In genomic region chr6:117237096-117237495, GRCm38 (mm10) we compare ENCODE assay signal across 26 mouse cellular contexts.
DNase-seq lines count a peak whose midpoint lies in the region; ATAC-seq and TF ChIP-seq lines count a peak whose summit lies in the region.
"Had no signal": no experiment of that assay in that cellular context is flagged by ENCODE, and none has a peak within 500 bp of the region (broad histone marks: within the 10 kb centered on the region; RNA-seq: fewer than 3 reads in every experiment).

No protein-coding gene starts in this region.

- no peak overlapping the region for H3ac ChIP-seq in myocyte (ENCODE audit: control insufficient read depth, insufficient read length)

- H3K27ac ChIP-seq in forebrain, embryonic 15.5 days (replicated peaks): no peak overlapping the region
- H3K27ac ChIP-seq: embryonic facial prominence, embryonic 13.5 days; embryonic facial prominence, embryonic 15.5 days; forebrain, embryonic 10.5 days; forebrain, embryonic 12.5 days had no signal

- WGBS in forebrain, embryonic 15.5 days: 92% methylated on average over 5 of the region's 5 CpGs

- no peak overlapping the region for H3K9ac ChIP-seq in forebrain, embryonic 15.5 days (replicated peaks)
- H3K9ac ChIP-seq: embryonic facial prominence, embryonic 13.5 days; embryonic facial prominence, embryonic 15.5 days; forebrain, embryonic 12.5 days; forebrain, postnatal 0 days had no signal

- no peaks in the 10 kb centered on the region for H3K27me3 ChIP-seq in myocyte (ENCODE audit: control insufficient read depth, insufficient read depth, insufficient read length)
- no peaks in the 10 kb centered on the region for H3K27me3 ChIP-seq in forebrain, embryonic 15.5 days
- H3K27me3 ChIP-seq: forebrain, embryonic 12.5 days had no signal

- no peak for TF ChIP-seq POLR2A in myocyte (IDR thresholded peaks at IDR 0.05; ENCODE audit: insufficient read length, low read depth)

- ATAC-seq in forebrain, embryonic 15.5 days (replicated peaks): no peak
- ATAC-seq: CD4-positive, CD25-positive, alpha-beta regulatory T cell, adult 4 months; forebrain, embryonic 14.5 days; forebrain, postnatal 0 days had no signal

- no peaks in the 10 kb centered on the region for H3K36me3 ChIP-seq in myocyte (ENCODE audit: control insufficient read depth, insufficient read depth)
- no peaks in the 10 kb centered on the region for H3K36me3 ChIP-seq in forebrain, embryonic 15.5 days
- H3K36me3 ChIP-seq: embryonic facial prominence, embryonic 13.5 days; embryonic facial prominence, embryonic 15.5 days; forebrain, embryonic 10.5 days; forebrain, embryonic 12.5 days; G1E had no signal

- no peak overlapping the region for H3K4me2 ChIP-seq in myocyte (ENCODE audit: low read depth)
- H3K4me2 ChIP-seq in forebrain, embryonic 15.5 days (replicated peaks): no peak overlapping the region
- H3K4me2 ChIP-seq: embryonic facial prominence, embryonic 13.5 days; embryonic facial prominence, embryonic 15.5 days; forebrain, embryonic 12.5 days had no signal

- H3K9me3 ChIP-seq in forebrain, embryonic 15.5 days: no peaks in the 10 kb centered on the region
- H3K9me3 ChIP-seq: embryonic facial prominence, embryonic 13.5 days; embryonic facial prominence, embryonic 15.5 days; forebrain, embryonic 10.5 days; forebrain, embryonic 12.5 days had no signal

- H3K4me1 ChIP-seq in forebrain, embryonic 15.5 days: no peaks in the 10 kb centered on the region
- H3K4me1 ChIP-seq: embryonic facial prominence, embryonic 13.5 days; embryonic facial prominence, embryonic 15.5 days; forebrain, embryonic 10.5 days; forebrain, embryonic 12.5 days had no signal

- peak; percentile 8 for DNase-seq in retina, postnatal 1 day
- DNase-seq in retina, embryonic 14.5 days (ENCODE audit: low spot score): no peak
- DNase-seq in MN1 (ENCODE audit: low spot score): peak; percentile 52
- no peak for DNase-seq in kidney, adult 9 months
- no peak for DNase-seq in adrenal gland, adult 18-20 months (ENCODE audit: low spot score in 2 of 2)
- DNase-seq: adrenal gland, adult 2 months; adrenal gland, postnatal 10 days; adrenal gland, postnatal 25 days; B cell, adult 2 months; cerebellum, adult 11 months; cerebellum, adult 18-20 months; cerebellum, adult 8-10 months; cerebellum, adult 9-11 months; cerebellum, postnatal 14 days; cerebellum, postnatal 36 days; forebrain, postnatal 0 days had no signal

- H3K4me3 ChIP-seq in myocyte: no peak overlapping the region
- no peak overlapping the region for H3K4me3 ChIP-seq in forebrain, embryonic 15.5 days
- H3K4me3 ChIP-seq: embryonic facial prominence, embryonic 13.5 days; embryonic facial prominence, embryonic 15.5 days; erythroblast, embryonic 14.5 days; forebrain, embryonic 10.5 days; forebrain, embryonic 12.5 days had no signal

- H3K79me2 ChIP-seq in myocyte (ENCODE audit: control insufficient read depth, insufficient read depth): no peaks in the 10 kb centered on the region

TF ChIP-seq in myocyte, 11 proteins besides CTCF, POLR2A, EP300 and RAD21:
- TF ChIP-seq REST (IDR thresholded peaks at IDR 0.05; ENCODE audit: insufficient read depth, insufficient read length) (no peak), POLR2AphosphoS2 (IDR thresholded peaks at IDR 0.05; ENCODE audit: insufficient read length, low read depth) (no peak), CEBPB (IDR thresholded peaks at IDR 0.05; ENCODE audit: insufficient read depth, poor library complexity, severe bottlenecking) (0 out of 2 replicates have a peak, but pooled peaks have one; percentile 6), MAX (IDR thresholded peaks at IDR 0.05; ENCODE audit: low read depth) (no peak)

Comparison
In these comparisons a context has a peak if more than half of its experiments do, and no peak if none do; other contexts are left out.
1. DNase-seq: peak in retina, postnatal 1 day (single experiment) and MN1 (single experiment); none in retina, embryonic 14.5 days (single experiment), kidney, adult 9 months (single experiment) and adrenal gland, adult 18-20 months (0 of 2).